Mouse (Mus musculus) stomach, postnatal 0 days (tissue): ENCODE results near the gene Ccl24.

ENCODE experiments used
- CTCF ChIP-seq: IDR thresholded peaks from 2 replicates; pipeline ENCODE4 v1.5.1; 2016; ENCODE audit warnings: antibody characterized with exemption, low read depth, mild to moderate bottlenecking, moderate library complexity
- EP300 ChIP-seq: optimal IDR thresholded peaks from 2 replicates; pipeline ENCODE3; 2016; ENCODE audit warnings: antibody characterized with exemption

GRCm38 (mm10) chr5:135531306-135531845 is 41.5 kb downstream of the Ccl24 start:
- TF ChIP-seq CTCF = no peak
- no peak for TF ChIP-seq EP300
